Mouse (Mus musculus): Measurements from ENCODE around the gene Kri1. TPM values are rescaled to one million over a fixed set of nuclear protein-coding genes. Genes with fewer than 3 reads are reported as not detected.

Gene Kri1
- 17.0 and 18.3 TPM in 2 replicates for polyA plus RNA-seq (2015; fragmentation: Nextera tagmentation; extraction: Ambion mirVana)

- Histone ChIP-seq H3K4me3 (ENCODE audit: low read depth, low read length) (peak within 1 kb of the TSS; percentile 74), H3K27ac (ENCODE audit: low read length) (peak within 1 kb of the TSS; percentile 91), H3K9ac (ENCODE audit: low read depth, low read length) (peak within 1 kb of the TSS; percentile 81), H3K9me3 (replicated peaks; ENCODE audit: control insufficient read depth, low read length, poor library complexity, severe bottlenecking) (no peaks in the 10 kb centered on the region), H3K4me1 (ENCODE audit: control insufficient read depth, insufficient read depth, low read length) (peaks cover 29% of the 10 kb centered on the region), H3K4me2 (ENCODE audit: low read length) (peak within 1 kb of the TSS; percentile 90), H3K36me3 (ENCODE audit: control insufficient read depth, insufficient read depth, low read length) (peaks cover 9% of the 10 kb centered on the region; the same call in 1 of the 2 replicates), H3K27me3 (ENCODE audit: control insufficient read depth, insufficient read depth, low read depth, low read length) (no peaks in the 10 kb centered on the region)
- WGBS, result under 1% methylated on average over 59 of the region's 59 CpGs
- ATAC-seq, result peak; percentile 79
Observed at GRCm38 (mm10) chr9:21287571-21288402, at the start of gene Kri1. TSS of gene Kri1 (minus strand) at chr9:21287969.

DNA sequence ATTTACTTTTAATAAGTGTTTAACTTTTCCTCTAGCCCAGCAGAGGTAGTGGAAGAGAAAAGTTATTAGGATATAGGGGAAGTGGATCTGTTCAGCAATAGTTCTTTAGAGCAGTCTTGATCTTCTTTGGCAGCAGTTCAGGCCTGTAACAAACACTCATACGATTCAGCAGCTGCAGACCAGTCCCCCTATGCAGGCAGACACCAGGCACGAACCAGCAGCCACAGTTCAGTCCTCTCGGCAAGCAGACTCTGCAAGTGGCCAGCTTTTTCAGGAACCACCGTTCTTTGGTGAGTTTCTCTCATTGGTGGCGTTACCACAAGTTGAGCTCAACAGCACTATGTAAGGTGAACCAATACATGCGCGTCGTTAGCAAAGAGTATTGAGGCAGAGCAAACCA is 48.7 kb upstream of the Kri1 start:
- no peak overlapping the region for H3K9ac ChIP-seq (ENCODE audit: low read depth, low read length)
- WGBS, result 88% methylated on average over 8 of the region's 8 CpGs

GRCm38 (mm10) chr9:21335391-21335790 is 47.6 kb upstream of the Kri1 start:
- H3K4me3 ChIP-seq (ENCODE audit: low read depth, low read length), result no peak overlapping the region
- peaks cover 5% of the 10 kb centered on the region; the same call in 1 of the 2 replicates for H3K4me1 ChIP-seq (ENCODE audit: control insufficient read depth, insufficient read depth, low read length)
- 83% methylated on average over 4 of the region's 4 CpGs for WGBS
- H3K27ac ChIP-seq (ENCODE audit: low read length), result no peak overlapping the region
- no peak for ATAC-seq
- no peak overlapping the region for H3K9ac ChIP-seq (ENCODE audit: low read depth, low read length)
- peaks cover 2% of the 10 kb centered on the region; the same call in 1 of the 2 replicates for H3K36me3 ChIP-seq (ENCODE audit: control insufficient read depth, insufficient read depth, low read length)
- no peak overlapping the region for H3K4me2 ChIP-seq (ENCODE audit: low read length)
- no peaks in the 10 kb centered on the region for H3K9me3 ChIP-seq (replicated peaks; ENCODE audit: control insufficient read depth, low read length, poor library complexity, severe bottlenecking)
- H3K27me3 ChIP-seq (ENCODE audit: control insufficient read depth, insufficient read depth, low read depth, low read length), result no peaks in the 10 kb centered on the region

More for the DNA sequence above, 48.7 kb upstream of the Kri1 start:
- H3K27me3 ChIP-seq (ENCODE audit: control insufficient read depth, insufficient read depth, low read depth, low read length), result no peaks in the 10 kb centered on the region
- peaks cover 5% of the 10 kb centered on the region; the same call in 1 of the 2 replicates for H3K4me1 ChIP-seq (ENCODE audit: control insufficient read depth, insufficient read depth, low read length)
- no peak for ATAC-seq
- H3K36me3 ChIP-seq (ENCODE audit: control insufficient read depth, insufficient read depth, low read length), result peaks cover 4% of the 10 kb centered on the region; the same call in 1 of the 2 replicates
- H3K4me3 ChIP-seq (ENCODE audit: low read depth, low read length), result no peak overlapping the region
- no peak overlapping the region for H3K4me2 ChIP-seq (ENCODE audit: low read length)
- H3K9me3 ChIP-seq (replicated peaks; ENCODE audit: control insufficient read depth, low read length, poor library complexity, severe bottlenecking), result no peaks in the 10 kb centered on the region
- no peak overlapping the region for H3K27ac ChIP-seq (ENCODE audit: low read length)

- no peak overlapping the region for H3K4me3 ChIP-seq (ENCODE audit: low read depth, low read length)
- H3K27me3 ChIP-seq (ENCODE audit: control insufficient read depth, insufficient read depth, low read depth, low read length), result no peaks in the 10 kb centered on the region
- H3K9me3 ChIP-seq (replicated peaks; ENCODE audit: control insufficient read depth, low read length, poor library complexity, severe bottlenecking), result no peaks in the 10 kb centered on the region
- no peak overlapping the region for H3K9ac ChIP-seq (ENCODE audit: low read depth, low read length)
- H3K36me3 ChIP-seq (ENCODE audit: control insufficient read depth, insufficient read depth, low read length), result no peaks in the 10 kb centered on the region
- no peak for ATAC-seq
- H3K27ac ChIP-seq (ENCODE audit: low read length), result no peak overlapping the region
- peaks cover 5% of the 10 kb centered on the region; the same call in 1 of the 2 replicates for H3K4me1 ChIP-seq (ENCODE audit: control insufficient read depth, insufficient read depth, low read length)
- H3K4me2 ChIP-seq (ENCODE audit: low read length), result no peak overlapping the region
Observed at GRCm38 (mm10) chr9:21334747-21335146, 47.0 kb upstream of the Kri1 start.

- no peak overlapping the region for H3K4me3 ChIP-seq (ENCODE audit: low read depth, low read length)
- no peaks in the 10 kb centered on the region for H3K27me3 ChIP-seq (ENCODE audit: control insufficient read depth, insufficient read depth, low read depth, low read length)
- 91% methylated on average over 1 of the region's 1 CpGs for WGBS
- no peak overlapping the region for H3K9ac ChIP-seq (ENCODE audit: low read depth, low read length)
- H3K27ac ChIP-seq (ENCODE audit: low read length), result no peak overlapping the region
- no peak for ATAC-seq
- H3K36me3 ChIP-seq (ENCODE audit: control insufficient read depth, insufficient read depth, low read length), result no peaks in the 10 kb centered on the region
- H3K4me2 ChIP-seq (ENCODE audit: low read length), result no peak overlapping the region
- H3K4me1 ChIP-seq (ENCODE audit: control insufficient read depth, insufficient read depth, low read length), result peaks cover 5% of the 10 kb centered on the region; the same call in 1 of the 2 replicates
- no peaks in the 10 kb centered on the region for H3K9me3 ChIP-seq (replicated peaks; ENCODE audit: control insufficient read depth, low read length, poor library complexity, severe bottlenecking)
Observed at GRCm38 (mm10) chr9:21333523-21333922, 45.8 kb upstream of the Kri1 start.

DNA sequence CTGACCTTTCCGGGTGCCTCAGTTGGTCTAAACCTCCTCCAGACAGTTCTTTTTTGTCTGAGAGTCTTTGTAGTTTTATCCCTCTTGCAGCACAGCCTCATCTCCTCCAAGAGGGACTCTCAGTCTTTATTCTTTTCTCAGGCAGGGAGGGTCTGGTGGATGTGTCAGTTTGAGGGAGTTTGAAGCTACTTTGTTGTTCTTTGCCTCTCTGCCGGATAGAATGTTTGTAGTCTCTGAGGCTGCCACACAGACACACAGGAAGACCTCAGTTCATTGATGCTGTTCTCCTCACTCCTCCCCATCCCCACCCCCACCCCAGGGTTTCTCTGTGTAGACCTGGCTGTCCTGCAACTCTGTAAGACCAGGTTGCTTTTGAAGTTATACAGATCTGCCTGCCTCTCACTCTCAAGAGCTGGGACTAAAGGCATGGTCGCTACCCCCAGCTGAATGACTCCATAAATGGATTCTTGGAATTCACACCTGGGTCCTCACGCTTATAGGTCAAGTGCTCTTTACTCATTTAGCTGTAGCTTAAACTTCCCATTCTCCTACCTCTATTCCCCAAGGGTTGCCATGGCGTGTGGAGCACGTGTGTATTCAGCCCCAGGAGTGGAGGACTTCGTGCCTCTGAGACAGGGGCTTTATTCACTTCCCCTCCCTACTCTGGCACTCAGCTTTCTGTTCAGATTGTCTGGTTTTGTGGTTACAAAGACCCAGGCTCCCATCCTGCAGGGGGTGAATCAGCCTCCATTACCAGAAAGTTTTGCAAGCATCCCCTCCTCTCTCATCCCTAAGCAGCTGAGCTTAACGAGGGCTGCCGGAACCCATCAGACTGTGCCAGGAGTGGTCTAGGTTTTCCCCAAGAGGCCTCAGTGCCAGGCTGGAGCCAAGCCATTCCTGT is 44.6 kb upstream of the Kri1 start:
- no peak overlapping the region for H3K4me3 ChIP-seq (ENCODE audit: low read depth, low read length)
- no peak overlapping the region for H3K27ac ChIP-seq (ENCODE audit: low read length)
- peak; percentile 39; the same call in 1 of the 2 replicates for ATAC-seq
- H3K27me3 ChIP-seq (ENCODE audit: control insufficient read depth, insufficient read depth, low read depth, low read length), result no peaks in the 10 kb centered on the region
- H3K9ac ChIP-seq (ENCODE audit: low read depth, low read length), result no peak overlapping the region
- no peak overlapping the region for H3K4me2 ChIP-seq (ENCODE audit: low read length)
- H3K4me1 ChIP-seq (ENCODE audit: control insufficient read depth, insufficient read depth, low read length), result peaks cover 5% of the 10 kb centered on the region; the same call in 1 of the 2 replicates
- no peaks in the 10 kb centered on the region for H3K9me3 ChIP-seq (replicated peaks; ENCODE audit: control insufficient read depth, low read length, poor library complexity, severe bottlenecking)
- no peaks in the 10 kb centered on the region for H3K36me3 ChIP-seq (ENCODE audit: control insufficient read depth, insufficient read depth, low read length)
- WGBS, result 23% methylated on average over 9 of the region's 9 CpGs

DNA sequence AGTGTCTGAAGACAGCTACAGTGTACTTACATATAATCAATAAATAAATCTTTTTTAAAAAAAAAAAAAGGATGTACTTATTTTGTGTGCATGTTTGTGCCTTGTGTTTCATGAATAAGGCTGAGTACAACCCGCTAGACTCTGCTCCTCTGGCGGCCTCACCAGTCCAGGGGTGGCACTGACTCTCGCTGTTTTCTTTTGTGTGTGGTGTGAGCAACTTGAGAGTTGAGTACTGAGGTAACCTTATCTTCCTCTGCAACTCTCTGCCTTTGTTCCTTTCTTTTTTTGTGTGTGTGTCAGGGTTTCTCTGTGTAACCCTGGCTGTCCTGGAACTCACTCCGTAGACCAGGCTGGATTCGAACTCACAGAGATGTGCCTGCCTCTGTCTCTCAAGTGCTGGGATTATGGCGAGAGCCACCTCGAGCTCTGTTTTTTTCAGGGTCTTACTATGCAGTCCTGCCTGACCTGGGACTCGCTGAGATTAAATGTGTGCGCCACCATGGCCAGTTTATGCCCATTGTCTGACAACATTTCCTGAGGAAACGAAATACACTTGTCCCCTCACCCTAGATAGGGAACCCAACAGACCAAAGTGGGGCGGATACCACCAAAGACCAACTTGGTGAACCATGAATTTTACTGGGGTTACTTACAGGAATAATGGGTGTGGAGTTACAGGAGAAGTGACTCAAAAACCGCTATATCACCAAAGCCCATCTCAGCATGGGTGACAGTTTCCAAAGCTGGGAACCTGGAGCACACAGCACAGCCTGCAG is 43.8 kb upstream of the Kri1 start:
- no peaks in the 10 kb centered on the region for H3K36me3 ChIP-seq (ENCODE audit: control insufficient read depth, insufficient read depth, low read length)
- no peak overlapping the region for H3K4me2 ChIP-seq (ENCODE audit: low read length)
- H3K27me3 ChIP-seq (ENCODE audit: control insufficient read depth, insufficient read depth, low read depth, low read length), result no peaks in the 10 kb centered on the region
- H3K4me1 ChIP-seq (ENCODE audit: control insufficient read depth, insufficient read depth, low read length), result peaks cover 5% of the 10 kb centered on the region; the same call in 1 of the 2 replicates
- H3K27ac ChIP-seq (ENCODE audit: low read length), result no peak overlapping the region
- no peak for ATAC-seq
- no peak overlapping the region for H3K4me3 ChIP-seq (ENCODE audit: low read depth, low read length)
- WGBS, result 77% methylated on average over 12 of the region's 12 CpGs
- H3K9ac ChIP-seq (ENCODE audit: low read depth, low read length), result no peak overlapping the region
- no peaks in the 10 kb centered on the region for H3K9me3 ChIP-seq (replicated peaks; ENCODE audit: control insufficient read depth, low read length, poor library complexity, severe bottlenecking)

DNA sequence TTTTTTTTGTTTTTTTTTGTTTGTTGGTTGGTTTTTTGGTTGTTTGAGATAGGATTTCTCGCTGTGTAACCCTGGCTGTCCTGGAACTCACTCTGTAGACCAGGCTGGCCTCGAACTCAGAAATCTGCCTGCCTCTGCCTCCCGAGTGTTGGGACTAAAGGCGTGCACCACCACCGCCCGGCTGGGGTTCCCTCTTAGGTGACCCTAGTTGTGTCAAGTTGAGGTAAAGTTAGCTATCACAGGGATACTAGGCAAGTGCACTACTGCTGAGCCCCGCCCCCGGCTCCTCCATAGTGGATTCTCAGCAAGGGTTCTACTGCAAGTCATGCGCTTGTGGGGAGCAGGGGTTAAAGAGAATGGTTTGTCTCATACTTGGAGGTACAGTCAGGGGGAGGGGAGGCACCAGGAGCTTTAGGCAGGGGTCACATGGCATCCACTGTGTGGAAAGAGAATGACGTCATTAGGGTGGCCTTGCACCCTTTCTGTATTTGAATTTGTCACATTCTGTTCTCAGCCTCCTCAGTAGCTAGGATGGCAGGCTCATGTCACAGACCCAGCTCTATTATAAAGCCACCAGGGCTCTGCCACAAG is 42.0 kb upstream of the Kri1 start:
- H3K27ac ChIP-seq (ENCODE audit: low read length), result no peak overlapping the region
- no peaks in the 10 kb centered on the region for H3K27me3 ChIP-seq (ENCODE audit: control insufficient read depth, insufficient read depth, low read depth, low read length)
- no peak for ATAC-seq
- no peak overlapping the region for H3K9ac ChIP-seq (ENCODE audit: low read depth, low read length)
- no peaks in the 10 kb centered on the region for H3K36me3 ChIP-seq (ENCODE audit: control insufficient read depth, insufficient read depth, low read length)
- peaks cover 5% of the 10 kb centered on the region; the same call in 1 of the 2 replicates for H3K4me1 ChIP-seq (ENCODE audit: control insufficient read depth, insufficient read depth, low read length)
- WGBS, result 92% methylated on average over 10 of the region's 10 CpGs
- H3K4me3 ChIP-seq (ENCODE audit: low read depth, low read length), result no peak overlapping the region
- H3K9me3 ChIP-seq (replicated peaks; ENCODE audit: control insufficient read depth, low read length, poor library complexity, severe bottlenecking), result no peaks in the 10 kb centered on the region
- H3K4me2 ChIP-seq (ENCODE audit: low read length), result no peak overlapping the region

All from midbrain, embryonic 16.5 days (tissue).